In genomic region chr10:59002361-59002760, GRCm38 (mm10) we compare ENCODE assay signal across 29 mouse cellular contexts.
DNase-seq lines count a peak whose midpoint lies in the region; ATAC-seq and TF ChIP-seq lines count a peak whose summit lies in the region.
"Had no signal": no experiment of that assay in that cellular context is flagged by ENCODE, and none has a peak within 500 bp of the region (broad histone marks: within the 10 kb centered on the region; RNA-seq: fewer than 3 reads in every experiment).

No protein-coding gene starts in this region.

- H3K9ac ChIP-seq in forebrain, embryonic 15.5 days (replicated peaks) = no peak overlapping the region
- H3K9ac ChIP-seq in forebrain, embryonic 12.5 days = no peak overlapping the region
- H3K9ac ChIP-seq: heart, embryonic 15.5 days; kidney, embryonic 15.5 days; limb, embryonic 15.5 days; liver, embryonic 13.5 days; midbrain, embryonic 13.5 days; neural tube, embryonic 13.5 days had no signal

- no peaks in the 10 kb centered on the region for H3K27me3 ChIP-seq in forebrain, embryonic 15.5 days
- no peaks in the 10 kb centered on the region for H3K27me3 ChIP-seq in forebrain, embryonic 12.5 days
- H3K27me3 ChIP-seq: heart, embryonic 15.5 days; kidney, embryonic 15.5 days; limb, embryonic 15.5 days; liver, embryonic 13.5 days; midbrain, embryonic 13.5 days; neural tube, embryonic 13.5 days had no signal

- intact Hi-C loops in left cerebral cortex, adult 2 months (cut with DNase I) = no loop called here

- H3K4me3 ChIP-seq in forebrain, embryonic 15.5 days = no peak overlapping the region
- H3K4me3 ChIP-seq in forebrain, embryonic 12.5 days (replicated peaks) = no peak overlapping the region
- H3K4me3 ChIP-seq in left cerebral cortex, adult 2 months = no peak overlapping the region
- H3K4me3 ChIP-seq: heart, embryonic 10.5 days; heart, embryonic 15.5 days; kidney, embryonic 15.5 days; limb, embryonic 10.5 days; limb, embryonic 15.5 days; liver, embryonic 13.5 days; midbrain, embryonic 13.5 days; neural tube, embryonic 13.5 days had no signal

- peak; percentile 32 for DNase-seq in layer of hippocampus, adult 9-11 months
- DNase-seq in layer of hippocampus, postnatal 10 days (ENCODE audit: low spot score in 2 of 2) = no peak
- peak; percentile 49 for DNase-seq in brain, embryonic 18.5 days (ENCODE audit: low read depth, low spot score)
- DNase-seq in telencephalon, adult 2 months (ENCODE audit: low read depth, low spot score) = peak; percentile 38
- DNase-seq in left cerebral cortex, adult 2 months (ENCODE audit: extremely low spot score in 1 of 2, low spot score in 2 of 2) = no peak
- DNase-seq: adrenal gland, postnatal 14 days; cerebellum, adult 2 months; cerebellum, postnatal 14 days; gastrocnemius, postnatal 25 days; heart, adult 11 months; kidney, adult 18-20 months; kidney, postnatal 25 days; liver, embryonic 13.5 days; lung, adult 18-20 months; right cerebral cortex, postnatal 14 days; spleen, adult 18-20 months; thymus, postnatal 4 days had no signal

- peaks cover 12% of the 10 kb centered on the region; the same call in 1 of the 2 replicates for H3K4me1 ChIP-seq in forebrain, embryonic 15.5 days
- H3K4me1 ChIP-seq in forebrain, embryonic 12.5 days = no peaks in the 10 kb centered on the region
- H3K4me1 ChIP-seq: heart, embryonic 10.5 days; heart, embryonic 15.5 days; kidney, embryonic 15.5 days; limb, embryonic 10.5 days; limb, embryonic 15.5 days; liver, embryonic 13.5 days; midbrain, embryonic 13.5 days; neural tube, embryonic 13.5 days had no signal

- 0 out of 2 replicates have a peak, but pooled peaks have one; percentile 48 for ATAC-seq in forebrain, embryonic 15.5 days (replicated peaks)
- no peak for ATAC-seq in forebrain, embryonic 12.5 days (ENCODE audit: low FRiP score)
- ATAC-seq: hindbrain, embryonic 16.5 days; lung, postnatal 0 days; midbrain, embryonic 13.5 days had no signal

- no peaks in the 10 kb centered on the region for H3K9me3 ChIP-seq in forebrain, embryonic 15.5 days
- no peaks in the 10 kb centered on the region for H3K9me3 ChIP-seq in forebrain, embryonic 12.5 days
- H3K9me3 ChIP-seq: heart, embryonic 10.5 days; heart, embryonic 15.5 days; kidney, embryonic 15.5 days; limb, embryonic 10.5 days; limb, embryonic 15.5 days; liver, embryonic 13.5 days; midbrain, embryonic 13.5 days; neural tube, embryonic 13.5 days had no signal

- no peaks in the 10 kb centered on the region for H3K36me3 ChIP-seq in forebrain, embryonic 15.5 days
- no peaks in the 10 kb centered on the region for H3K36me3 ChIP-seq in forebrain, embryonic 12.5 days (replicated peaks)
- H3K36me3 ChIP-seq: heart, embryonic 10.5 days; heart, embryonic 15.5 days; kidney, embryonic 15.5 days; limb, embryonic 10.5 days; limb, embryonic 15.5 days; liver, embryonic 13.5 days; midbrain, embryonic 13.5 days; neural tube, embryonic 13.5 days had no signal

- no peak overlapping the region for H3K4me2 ChIP-seq in forebrain, embryonic 15.5 days (replicated peaks)
- H3K4me2 ChIP-seq in forebrain, embryonic 12.5 days = no peak overlapping the region
- H3K4me2 ChIP-seq: heart, embryonic 15.5 days; kidney, embryonic 15.5 days; limb, embryonic 15.5 days; liver, embryonic 13.5 days; midbrain, embryonic 13.5 days; neural tube, embryonic 13.5 days had no signal

- 73% methylated on average over 9 of the region's 9 CpGs for WGBS in forebrain, embryonic 15.5 days
- WGBS in forebrain, embryonic 12.5 days = 94% methylated on average over 9 of the region's 9 CpGs

- TF ChIP-seq CTCF in left cerebral cortex, adult 2 months (IDR thresholded peaks at IDR 0.05) = no peak

- H3K27ac ChIP-seq in forebrain, embryonic 15.5 days (replicated peaks) = peak overlapping the region; percentile 50; the same call in 1 of the 2 replicates
- no peak overlapping the region for H3K27ac ChIP-seq in forebrain, embryonic 12.5 days
- no peak overlapping the region for H3K27ac ChIP-seq in left cerebral cortex, adult 2 months
- H3K27ac ChIP-seq: heart, embryonic 10.5 days; heart, embryonic 15.5 days; kidney, embryonic 15.5 days; limb, embryonic 10.5 days; limb, embryonic 15.5 days; liver, embryonic 13.5 days; macrophage; midbrain, embryonic 13.5 days; neural tube, embryonic 13.5 days had no signal

Comparison
In these comparisons a context has a peak if more than half of its experiments do, and no peak if none do; other contexts are left out.
1. DNase-seq: peak in layer of hippocampus, adult 9-11 months (single experiment), brain, embryonic 18.5 days (single experiment) and telencephalon, adult 2 months (single experiment); none in layer of hippocampus, postnatal 10 days (0 of 2) and left cerebral cortex, adult 2 months (0 of 2).